Mouse (Mus musculus) retina, adult 2 months (tissue): ENCODE measurements around the gene Eps8l2.
"Not testable (repeated sequence)": the region's sequence is repeated elsewhere in the genome, so short reads cannot be mapped to it uniquely, and the experiment has no call there.

Experiments used
- DNase-seq: peaks from one replicate; pipeline ENCODE4 v3.0.0-alpha.2; 2012; ENCODE audit warnings: low read depth, low spot score

Gene Eps8l2

DNA sequence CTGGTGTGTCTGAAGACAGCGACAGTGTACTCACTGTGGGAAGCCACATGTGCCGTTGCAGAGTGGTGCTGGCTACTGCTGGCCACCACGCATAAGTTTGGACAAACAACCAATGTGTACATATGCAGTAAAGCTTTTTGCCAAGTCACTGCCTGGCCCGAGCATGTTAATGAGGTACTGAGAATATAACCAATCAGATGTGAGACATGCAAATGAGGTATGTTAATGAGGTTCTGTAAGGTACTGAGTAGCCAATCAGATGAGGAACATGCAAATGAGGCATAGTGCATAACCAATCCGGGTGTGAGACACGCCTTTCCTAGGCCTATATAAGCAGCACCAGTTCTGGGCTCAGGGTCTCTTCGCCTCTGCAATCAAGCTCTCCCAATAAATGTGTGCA is 69.0 kb downstream of the Eps8l2 start:
- DNase-seq, result not testable (repeated sequence)

DNA sequence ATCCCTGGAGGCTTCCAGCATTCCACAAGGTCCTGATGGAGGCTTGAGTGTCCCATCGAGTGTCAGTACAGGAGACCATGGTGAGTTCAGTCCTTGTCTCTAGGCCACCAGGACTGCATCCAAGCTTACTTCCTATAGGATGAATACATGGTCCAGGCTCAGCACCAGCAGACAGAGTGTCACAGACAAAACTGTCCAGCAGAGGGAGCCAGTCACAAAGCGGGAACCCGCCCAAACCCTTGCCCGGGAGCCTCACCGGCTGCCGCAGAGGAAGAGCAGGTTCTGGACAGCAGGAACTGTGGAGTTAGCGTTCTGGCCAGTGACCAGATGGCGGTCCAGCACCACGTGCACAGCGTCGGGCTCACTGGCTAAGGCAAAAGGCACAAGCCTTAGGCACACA is 70.2 kb downstream of the Eps8l2 start:
- peak; percentile 69 for DNase-seq

DNA sequence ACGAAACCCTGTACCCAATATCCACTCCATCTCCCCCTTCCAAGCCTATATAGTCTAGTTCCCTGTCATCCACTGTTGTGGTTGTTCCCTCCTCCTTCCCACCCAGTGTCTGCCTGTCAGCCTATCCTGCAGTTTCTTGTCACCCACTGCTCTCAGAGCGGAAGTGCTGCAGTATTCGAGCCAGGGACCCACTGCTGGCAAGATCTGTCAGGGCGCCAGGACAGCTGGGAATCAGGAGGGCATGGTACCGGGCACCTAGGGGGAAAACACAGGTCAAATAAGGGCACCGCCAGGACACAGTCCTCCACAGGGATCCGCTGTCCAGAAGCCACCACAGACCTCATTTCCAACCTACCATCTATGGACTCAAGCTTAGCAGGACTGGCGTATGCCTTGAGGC is 72.0 kb downstream of the Eps8l2 start:
- no peak for DNase-seq

DNA sequence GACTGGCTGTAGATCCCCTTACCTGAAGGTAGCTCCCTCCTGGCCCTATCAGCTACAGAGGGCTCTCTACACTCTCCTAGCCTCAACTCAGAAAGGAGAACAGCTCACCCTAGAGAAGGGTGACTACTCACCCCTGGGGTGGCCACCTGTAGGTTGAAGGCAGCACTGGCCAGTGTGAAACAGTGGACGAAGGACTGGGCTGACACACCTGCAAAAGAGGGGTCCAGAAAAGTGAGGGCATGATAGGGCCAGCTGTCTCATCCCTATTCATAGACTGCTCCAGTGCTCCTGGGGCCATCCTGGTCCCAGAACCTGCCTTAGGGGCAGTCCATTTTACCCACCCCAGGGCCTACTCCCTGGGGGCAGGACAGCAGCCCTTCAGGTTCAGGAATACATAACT is 73.0 kb downstream of the Eps8l2 start:
- DNase-seq, result no peak
